Mouse (Mus musculus) left cerebral cortex, adult 2 months (tissue): ENCODE results near the gene Ero1l. TPM values are rescaled to one million over a fixed set of nuclear protein-coding genes. Genes with fewer than 3 reads are reported as not detected.
A peak's percentile ranks its signal among the peaks of the same experiment; 100 is the strongest.

ENCODE experiments used
- DNase-seq, 2 experiments: peaks; one replicate each; pipeline ENCODE4 v3.0.0; 2021 to 2022; ENCODE audit warnings: low spot score in 2 of 2, mixed read lengths in 1 of 2; ENCODE audit errors: extremely low spot score in 1 of 2
- H3K27ac ChIP-seq: fragments of 200-600 bp; 2 replicates; pipeline ENCODE4 v1.8.1; 2022
- H3K4me3 ChIP-seq: fragments of 200-600 bp; 2 replicates; pipeline ENCODE4 v1.8.1; 2022
- CTCF ChIP-seq: fragments of 200-600 bp; IDR thresholded peaks from 2 replicates; pipeline ENCODE4 v1.8.1; 2022; ENCODE audit warnings: antibody characterized with exemption, mild to moderate bottlenecking, moderate library complexity
- intact Hi-C: fragments of 180-260 bp; cut with DNase I; formaldehyde crosslinking; loops from one replicate; pipeline ENCODE4 v1.15.1; 2025
- total RNA-seq, 2 experiments: library from RNA; stranded (reverse); gene quantifications; 2 replicates each; pipeline ENCODE4 v1.2.3; 2021

Ero1l gene
- total RNA-seq, 2 experiments from 2014 or later, result 43.8 to 49.4 TPM

DNA sequence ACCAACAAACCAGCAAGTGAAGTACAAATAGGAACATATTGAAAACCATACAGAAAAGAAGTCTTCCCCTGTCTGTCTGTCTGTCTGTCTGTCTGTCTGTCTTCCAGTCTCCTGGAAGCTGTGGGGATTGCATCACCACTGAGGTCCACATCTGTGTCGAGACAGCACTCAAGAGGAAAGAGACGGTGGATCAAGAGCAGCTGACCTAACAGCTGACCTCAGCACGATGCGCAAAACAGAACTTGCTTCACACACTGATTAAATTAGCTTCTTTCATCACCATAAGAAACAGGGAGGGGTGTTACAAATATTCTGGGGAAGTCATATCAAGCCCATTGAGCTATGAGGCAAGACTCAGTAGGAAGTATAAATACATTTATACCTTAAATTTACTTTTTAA, 27.0 kb downstream of the Ero1l start:
- TF ChIP-seq CTCF, result no peak
- no peak overlapping the region for H3K4me3 ChIP-seq
- intact Hi-C loops, result no loop called here
- no peak for DNase-seq
- no peak overlapping the region for H3K27ac ChIP-seq

DNA sequence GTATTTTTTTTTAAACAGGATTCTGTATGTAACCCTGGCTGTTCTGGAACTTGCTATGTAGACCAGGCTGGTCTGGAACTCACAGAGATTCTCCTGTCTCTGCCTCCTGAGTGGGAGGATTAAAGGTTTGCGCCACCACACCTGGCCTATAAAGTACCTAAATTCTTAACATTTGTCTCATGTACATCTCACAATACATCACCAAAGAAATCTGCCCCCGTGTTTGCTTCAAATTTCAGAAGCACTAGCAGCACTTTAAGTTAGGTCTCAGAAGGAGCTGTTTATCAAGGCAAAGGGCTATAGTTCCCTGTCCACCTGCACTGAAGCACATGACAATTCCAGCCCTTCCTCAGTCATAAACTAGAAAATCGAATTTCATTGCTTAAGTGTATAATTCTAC, 36.5 kb downstream of the Ero1l start:
- no peak for TF ChIP-seq CTCF
- intact Hi-C loops, result no loop called here
- Histone ChIP-seq H3K27ac (no peak overlapping the region), H3K4me3 (no peak overlapping the region)
- no peak for DNase-seq

DNA sequence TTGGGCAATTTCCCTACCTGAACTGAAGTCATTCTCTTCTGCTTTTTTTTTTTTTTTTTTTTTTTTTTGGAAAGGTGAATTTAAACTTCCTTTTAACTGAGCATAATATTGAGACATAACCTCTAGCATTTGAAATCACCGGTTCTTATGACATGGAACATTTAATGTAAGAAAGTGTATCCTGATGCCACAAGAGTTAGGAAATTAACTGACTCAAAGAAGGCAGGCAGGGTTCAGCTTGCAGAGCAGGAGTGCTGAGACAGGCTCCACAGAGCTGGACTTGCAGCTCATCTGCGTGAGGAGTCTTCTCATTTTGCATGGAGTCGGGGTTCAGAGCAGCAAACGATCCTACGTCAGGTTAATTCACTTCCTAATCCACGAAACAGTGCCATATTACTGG, 42.8 kb downstream of the Ero1l start:
- no peak overlapping the region for H3K27ac ChIP-seq
- intact Hi-C loops, result no loop called here
- H3K4me3 ChIP-seq, result no peak overlapping the region
- TF ChIP-seq CTCF, result no peak
- no peak for DNase-seq

DNA sequence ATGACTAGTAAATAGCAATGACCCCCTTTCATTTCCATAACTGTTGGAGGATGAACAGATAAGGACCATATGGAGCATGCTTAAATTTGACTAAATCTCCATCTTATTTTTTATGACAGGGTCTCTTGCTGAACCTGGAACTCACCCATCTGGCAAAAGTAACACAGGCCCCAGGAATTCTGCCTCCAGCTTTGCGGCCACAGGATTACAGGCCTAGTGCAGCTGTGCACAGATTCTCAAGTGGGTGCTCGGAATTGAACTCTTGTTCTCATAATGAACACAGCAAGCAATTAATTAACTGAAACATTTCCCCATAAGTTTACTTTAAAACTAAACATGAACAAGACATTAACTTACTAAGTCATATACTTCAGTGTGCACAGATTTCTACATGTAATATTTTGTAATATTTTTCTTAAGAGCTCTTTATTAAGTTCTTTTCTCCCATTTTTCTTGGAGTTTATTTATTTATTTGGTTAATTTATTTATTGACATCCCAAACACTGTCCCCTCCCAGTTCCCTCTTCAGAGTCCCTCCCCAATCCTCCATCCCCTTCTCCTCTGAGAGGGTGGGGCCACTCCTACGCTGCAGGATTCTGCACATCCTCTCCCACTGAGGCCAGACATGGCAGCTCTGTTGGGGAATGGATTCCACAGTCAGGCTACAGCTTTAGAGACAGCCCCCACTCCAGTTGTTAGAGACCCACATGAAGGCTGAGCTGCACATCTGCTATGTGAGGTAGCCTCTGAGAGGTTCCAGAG, 54.6 kb downstream of the Ero1l start:
- intact Hi-C loops, result no loop called here
- Histone ChIP-seq H3K4me3 (no peak overlapping the region), H3K27ac (no peak overlapping the region)
- TF ChIP-seq CTCF, result no peak
- DNase-seq, result no peak

- no peak overlapping the region for H3K27ac ChIP-seq
- intact Hi-C loops, result no loop called here
- no peak for DNase-seq
- no peak overlapping the region for H3K4me3 ChIP-seq
- no peak for TF ChIP-seq CTCF
Observed at GRCm38 (mm10) chr14:45251548-45252076, 67.0 kb downstream of the Ero1l start.

DNA sequence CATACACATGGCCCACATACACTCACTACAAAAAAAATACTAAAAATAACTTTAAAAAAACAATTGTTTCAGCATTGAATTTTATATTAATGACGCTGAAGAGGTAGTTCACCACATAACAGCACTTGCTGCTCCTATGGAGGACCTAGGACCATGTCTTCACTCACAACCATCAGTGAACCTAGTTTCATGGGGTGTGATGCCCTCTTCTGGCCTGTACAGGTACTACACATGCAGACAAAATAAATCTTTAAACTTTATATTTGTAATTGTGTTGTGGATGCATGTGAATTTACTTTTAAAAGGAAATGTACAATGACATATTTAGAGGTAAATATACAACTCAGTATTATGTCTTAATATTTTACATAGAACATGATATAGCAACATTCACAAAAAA, 77.0 kb downstream of the Ero1l start:
- Histone ChIP-seq H3K27ac (no peak overlapping the region), H3K4me3 (no peak overlapping the region)
- intact Hi-C loops, result no loop called here
- peak; percentile 59 for TF ChIP-seq CTCF
- DNase-seq, result no peak

DNA sequence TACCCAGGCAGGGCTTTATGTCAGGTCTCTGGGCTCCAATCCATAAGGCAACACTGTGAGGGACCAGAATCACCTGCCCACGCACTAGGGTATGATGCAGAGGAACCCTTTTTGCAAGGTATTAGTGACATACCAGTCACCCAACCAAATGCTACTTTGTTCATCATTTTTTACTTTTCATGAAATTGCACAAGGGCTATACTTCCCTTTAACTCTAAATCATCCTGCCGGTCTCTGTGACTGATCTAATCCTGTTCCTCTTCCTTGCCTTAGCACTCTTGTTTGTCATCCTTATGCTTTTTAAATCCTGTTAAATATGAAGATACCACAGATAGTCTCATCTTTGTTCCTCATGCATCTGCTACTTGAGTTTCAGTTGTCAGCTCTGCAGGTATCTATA, 79.5 kb downstream of the Ero1l start:
- TF ChIP-seq CTCF, result no peak
- H3K27ac ChIP-seq, result no peak overlapping the region
- no peak for DNase-seq
- intact Hi-C loops, result no loop called here
- no peak overlapping the region for H3K4me3 ChIP-seq

Other genes with a start within 250 kb of the Ero1l start
- 10 to 100 TPM; 33.8 to 35.3 TPM for gene Gpr137c, start 99.1 kb downstream of the Ero1l start, total RNA-seq
- 10 to 100 TPM; 65.6 to 66.5 TPM for gene Txndc16, start 98.4 kb downstream of the Ero1l start, total RNA-seq
- gene Psmc6, start 11.0 kb upstream of the Ero1l start, total RNA-seq, result 100 to 1,000 TPM in 1 of 2 experiments, 10 to 100 TPM in 1; 90.1 to 102 TPM
- 10 to 100 TPM; 11.0 to 14.3 TPM for gene Styx, start 32.3 kb upstream of the Ero1l start, total RNA-seq
- gene Gnpnat1, start 86.1 kb upstream of the Ero1l start, total RNA-seq, result 10 to 100 TPM; 14.7 to 18.8 TPM
- 100 to 1,000 TPM in 1 of 2 experiments, 10 to 100 TPM in 1; 98.1 to 105 TPM for gene Fermt2, start 211.3 kb upstream of the Ero1l start, total RNA-seq